Mouse (Mus musculus): ENCODE measurements around the gene Vasn. TPM values are rescaled to one million over a fixed set of nuclear protein-coding genes. Genes with fewer than 3 reads are reported as not detected.
A peak's percentile ranks its signal among the peaks of the same experiment; 100 is the strongest.

Gene Vasn
- total and polyA plus RNA-seq, 2 experiments from 2014 or later, result 3.6 to 5.5 TPM

DNA sequence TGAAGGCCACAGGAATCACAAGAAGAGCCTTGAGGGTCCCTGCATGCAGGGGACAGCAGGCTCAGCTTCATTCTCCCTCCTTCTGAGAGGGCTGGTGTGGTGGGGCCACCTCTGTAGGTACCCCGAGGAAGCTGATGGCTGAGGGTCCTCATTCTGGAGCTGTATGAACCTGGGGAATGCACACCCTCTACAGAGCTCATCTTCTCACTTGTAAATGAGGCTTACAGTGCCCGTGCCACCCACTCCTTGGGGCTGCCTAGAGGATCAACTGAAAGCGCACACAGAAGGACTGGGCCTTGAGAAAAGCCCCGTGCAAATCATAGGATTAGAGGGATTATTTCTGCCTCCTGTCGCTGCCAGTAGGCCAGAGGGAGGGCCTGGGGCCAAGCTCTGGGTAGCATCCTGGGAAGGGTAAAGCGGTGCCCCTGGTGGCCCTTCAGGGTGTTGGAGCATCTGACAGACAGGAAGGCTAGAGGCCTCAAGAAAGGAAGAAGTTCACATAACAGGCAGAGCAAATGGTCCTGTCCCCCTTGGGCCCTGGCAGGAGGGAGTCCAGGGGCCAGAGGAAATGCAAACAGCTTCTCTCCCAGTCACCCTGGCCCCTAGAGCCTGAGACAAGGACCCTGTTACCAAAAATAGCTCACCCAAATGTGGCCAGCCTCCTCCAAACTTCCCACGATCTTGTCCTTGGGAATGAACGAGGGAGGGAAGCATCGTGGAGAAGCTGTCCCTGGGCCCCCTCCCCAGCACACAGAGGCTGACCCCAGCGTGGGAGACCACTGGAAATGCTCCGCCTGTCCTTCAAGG, 16.2 kb downstream of the Vasn start:
- no peak overlapping the region for H3K27ac ChIP-seq (ENCODE audit: low read depth, low read length)

DNA sequence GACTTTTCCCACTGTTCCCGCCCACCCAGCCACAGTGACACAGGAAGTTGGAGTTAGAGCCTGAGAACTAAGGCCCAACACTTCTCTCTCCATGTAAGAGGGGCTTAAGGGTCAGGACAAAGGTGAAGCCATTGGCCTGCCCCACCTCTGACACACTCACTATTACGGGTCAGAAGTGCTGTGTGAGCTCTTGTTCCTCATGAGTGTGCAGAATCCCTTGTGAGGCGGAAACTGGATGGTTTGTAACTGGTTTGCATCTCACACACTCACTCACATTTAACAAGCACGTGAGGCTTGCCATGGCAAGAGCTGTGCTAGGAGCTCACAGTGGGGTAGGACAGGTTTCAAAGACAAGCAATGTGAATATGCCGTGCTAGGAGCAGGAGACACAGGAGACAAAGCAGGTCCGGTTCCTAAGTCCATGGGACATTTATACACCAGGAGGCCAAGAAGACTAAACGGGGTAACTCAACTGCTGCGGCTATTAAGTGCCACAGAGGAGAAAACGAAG, 16.9 kb downstream of the Vasn start:
- no peak for TF ChIP-seq CTCF (IDR thresholded peaks at IDR 0.05; ENCODE audit: low read depth)
- ATAC-seq (no peak), DNase-seq (no peak)
- Histone ChIP-seq H3K4me1 (ENCODE audit: insufficient read depth) (no peaks in the 10 kb centered on the region), H3K4me2 (ENCODE audit: low read depth) (no peak overlapping the region), H3K9ac (no peak overlapping the region), H3K36me3 (ENCODE audit: insufficient read depth) (peaks cover 32% of the 10 kb centered on the region), H3K27ac (ENCODE audit: low read depth, low read length) (no peak overlapping the region), H3K9me3 (ENCODE audit: low read length) (no peaks in the 10 kb centered on the region), H3K4me3 (ENCODE audit: low read depth, low read length) (no peak overlapping the region), H3K27me3 (ENCODE audit: insufficient read depth, low read length) (no peaks in the 10 kb centered on the region)
- WGBS, result 57% methylated on average over 9 of the region's 9 CpGs

More for the DNA sequence above, 16.2 kb downstream of the Vasn start:
- Histone ChIP-seq H3K36me3 (ENCODE audit: insufficient read depth) (peaks cover 29% of the 10 kb centered on the region), H3K9ac (no peak overlapping the region), H3K4me1 (ENCODE audit: insufficient read depth) (no peaks in the 10 kb centered on the region), H3K27me3 (ENCODE audit: insufficient read depth, low read length) (no peaks in the 10 kb centered on the region), H3K4me3 (ENCODE audit: low read depth, low read length) (no peak overlapping the region), H3K9me3 (ENCODE audit: low read length) (no peaks in the 10 kb centered on the region), H3K4me2 (ENCODE audit: low read depth) (no peak overlapping the region)
- TF ChIP-seq CTCF (IDR thresholded peaks at IDR 0.05; ENCODE audit: low read depth), result no peak; the same call in 1 of the 2 replicates
- DNase-seq, result no peak
- peak; percentile 48; the same call in 1 of the 2 replicates for ATAC-seq
- 37% methylated on average over 11 of the region's 11 CpGs for WGBS

DNA sequence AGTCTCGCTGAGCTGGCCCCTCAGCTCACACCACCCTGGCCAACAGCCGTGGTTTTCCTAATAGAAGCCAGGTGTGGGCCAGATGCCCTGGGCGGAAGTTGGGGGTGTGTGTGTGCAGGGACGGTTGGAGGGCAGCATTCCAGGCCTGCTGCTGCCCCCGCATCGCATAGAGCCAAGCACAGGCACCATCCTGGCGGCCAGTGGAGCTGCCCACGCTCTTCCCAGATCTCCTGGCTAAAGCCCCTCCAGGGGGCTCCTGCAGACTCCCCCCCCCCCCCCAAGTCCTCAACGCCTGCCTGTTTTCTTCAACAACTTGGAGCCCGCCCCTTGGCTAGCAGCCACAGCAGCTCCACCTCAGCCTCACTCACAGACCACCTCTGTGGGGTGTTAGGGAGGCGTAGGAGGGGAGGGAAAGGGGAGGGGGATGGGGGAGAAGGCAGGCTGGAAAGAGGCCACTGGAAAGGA, 19.1 kb downstream of the Vasn start:
- TF ChIP-seq CTCF (IDR thresholded peaks at IDR 0.05; ENCODE audit: low read depth), result no peak
- Histone ChIP-seq H3K9me3 (ENCODE audit: low read length) (no peaks in the 10 kb centered on the region), H3K4me3 (ENCODE audit: low read depth, low read length) (no peak overlapping the region), H3K9ac (no peak overlapping the region), H3K27me3 (ENCODE audit: insufficient read depth, low read length) (no peaks in the 10 kb centered on the region), H3K27ac (ENCODE audit: low read depth, low read length) (no peak overlapping the region; the same call in 1 of the 2 replicates), H3K36me3 (ENCODE audit: insufficient read depth) (peaks cover 28% of the 10 kb centered on the region), H3K4me1 (ENCODE audit: insufficient read depth) (no peaks in the 10 kb centered on the region), H3K4me2 (ENCODE audit: low read depth) (no peak overlapping the region)
- DNase-seq (no peak), ATAC-seq (peak; percentile 47; the same call in 1 of the 2 replicates)
- 14% methylated on average over 11 of the region's 11 CpGs for WGBS

DNA sequence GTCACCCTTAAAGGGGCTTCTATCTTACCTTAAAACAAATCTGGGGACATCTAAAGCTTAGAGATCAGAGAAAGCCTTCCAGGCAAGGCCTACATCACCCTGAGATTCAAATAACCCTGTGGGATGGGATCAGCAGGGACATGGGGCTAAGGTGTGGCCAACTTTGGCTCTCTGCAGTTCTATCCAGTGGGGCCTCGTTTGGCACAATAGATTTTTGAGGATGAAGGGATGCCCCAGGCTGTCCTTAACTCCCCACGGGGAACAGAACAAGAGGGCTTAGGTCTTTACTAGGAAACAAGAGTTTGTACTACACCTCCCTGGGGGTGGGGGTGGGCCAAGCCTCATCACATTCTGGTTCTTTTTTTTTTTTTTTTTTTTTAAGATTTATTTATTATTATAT, 19.6 kb downstream of the Vasn start:
- WGBS, result 20% methylated on average over 2 of the region's 2 CpGs
- Histone ChIP-seq H3K27me3 (ENCODE audit: insufficient read depth, low read length) (no peaks in the 10 kb centered on the region), H3K27ac (ENCODE audit: low read depth, low read length) (no peak overlapping the region), H3K4me3 (ENCODE audit: low read depth, low read length) (no peak overlapping the region), H3K4me1 (ENCODE audit: insufficient read depth) (no peaks in the 10 kb centered on the region), H3K9ac (no peak overlapping the region), H3K4me2 (ENCODE audit: low read depth) (no peak overlapping the region), H3K36me3 (ENCODE audit: insufficient read depth) (peaks cover 23% of the 10 kb centered on the region), H3K9me3 (ENCODE audit: low read length) (no peaks in the 10 kb centered on the region)
- TF ChIP-seq CTCF (IDR thresholded peaks at IDR 0.05; ENCODE audit: low read depth), result no peak
- DNase-seq (no peak), ATAC-seq (no peak)

DNA sequence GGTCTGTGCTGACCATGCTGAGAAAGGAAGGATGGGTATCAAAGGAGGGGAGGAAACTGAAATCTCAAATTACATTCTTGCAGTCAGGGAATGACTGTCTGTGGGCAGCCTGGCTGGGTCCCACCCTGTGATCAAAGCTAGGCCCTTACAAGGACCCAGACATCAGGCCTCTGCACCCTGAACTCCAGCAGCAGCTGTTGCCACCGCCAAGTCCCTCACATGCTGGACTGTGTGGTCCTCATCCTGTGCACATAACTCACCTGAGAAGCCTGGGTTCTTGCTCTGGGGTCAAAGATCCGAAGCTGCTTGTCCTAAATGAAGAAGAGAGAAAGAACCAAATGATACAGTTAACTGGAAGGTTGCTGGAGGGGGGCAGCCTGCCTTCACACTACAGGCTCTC, 21.9 kb downstream of the Vasn start:
- Histone ChIP-seq H3K27me3 (ENCODE audit: insufficient read depth, low read length) (no peaks in the 10 kb centered on the region), H3K9ac (no peak overlapping the region), H3K36me3 (ENCODE audit: insufficient read depth) (peaks cover 20% of the 10 kb centered on the region), H3K4me1 (ENCODE audit: insufficient read depth) (no peaks in the 10 kb centered on the region), H3K27ac (ENCODE audit: low read depth, low read length) (no peak overlapping the region), H3K9me3 (ENCODE audit: low read length) (no peaks in the 10 kb centered on the region), H3K4me3 (ENCODE audit: low read depth, low read length) (no peak overlapping the region), H3K4me2 (ENCODE audit: low read depth) (no peak overlapping the region)
- TF ChIP-seq CTCF (IDR thresholded peaks at IDR 0.05; ENCODE audit: low read depth), result no peak
- WGBS, result 75% methylated on average over 2 of the region's 2 CpGs
- ATAC-seq (no peak), DNase-seq (no peak)

DNA sequence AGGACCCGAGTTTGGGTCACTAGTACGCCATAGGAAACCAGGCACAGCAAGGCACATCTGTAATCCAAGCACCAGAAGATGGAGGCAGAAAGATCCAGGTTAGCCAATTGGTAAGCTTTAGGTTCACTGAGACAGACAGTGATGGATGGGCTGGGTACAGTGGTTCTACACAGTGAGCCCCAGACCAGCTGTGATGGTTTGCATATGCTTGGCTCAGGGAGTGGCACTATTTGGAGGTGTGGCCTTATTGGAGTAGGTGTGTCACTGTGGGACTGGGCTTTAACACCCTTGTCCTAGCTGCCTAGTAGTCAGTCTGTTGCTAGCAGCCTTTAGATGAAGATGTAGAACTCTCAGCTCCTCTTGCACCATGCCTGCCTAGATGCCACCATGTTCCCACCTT, 24.1 kb downstream of the Vasn start:
- H3K27ac ChIP-seq (ENCODE audit: low read depth, low read length), result no peak overlapping the region
- H3K4me1 ChIP-seq (ENCODE audit: insufficient read depth), result no peaks in the 10 kb centered on the region
- no peak for DNase-seq
- H3K4me2 ChIP-seq (ENCODE audit: low read depth), result no peak overlapping the region
- peaks cover 24% of the 10 kb centered on the region for H3K36me3 ChIP-seq (ENCODE audit: insufficient read depth)
- ATAC-seq, result no peak
- no peak overlapping the region for H3K9ac ChIP-seq
- H3K4me3 ChIP-seq (ENCODE audit: low read depth, low read length), result no peak overlapping the region
- no peaks in the 10 kb centered on the region for H3K9me3 ChIP-seq (ENCODE audit: low read length)
- no peaks in the 10 kb centered on the region for H3K27me3 ChIP-seq (ENCODE audit: insufficient read depth, low read length)
- no peak for TF ChIP-seq CTCF (IDR thresholded peaks at IDR 0.05; ENCODE audit: low read depth)
- WGBS, result 76% methylated on average over 2 of the region's 2 CpGs

DNA sequence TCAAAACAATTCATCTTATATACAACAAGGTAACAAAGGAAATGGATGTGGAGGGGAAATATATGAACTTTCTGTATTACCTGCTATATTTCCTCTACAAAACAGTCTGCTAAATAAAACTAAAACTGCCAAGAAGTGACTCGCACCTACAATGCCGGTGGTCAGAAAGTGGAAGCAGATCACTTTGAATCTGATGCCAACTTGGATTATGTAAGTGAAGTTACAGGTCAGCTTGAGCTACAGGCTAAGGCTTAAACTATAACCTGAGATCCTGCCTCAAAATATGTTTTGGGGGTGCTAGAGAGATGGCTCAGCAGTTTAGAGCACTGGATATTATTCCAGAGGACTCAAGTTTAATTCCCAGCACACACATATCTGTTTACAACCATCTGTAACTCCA, 26.0 kb downstream of the Vasn start:
- no peak for TF ChIP-seq CTCF (IDR thresholded peaks at IDR 0.05; ENCODE audit: low read depth)
- DNase-seq, result no peak
- no peak overlapping the region for H3K4me2 ChIP-seq (ENCODE audit: low read depth)

More for the DNA sequence above, 26.0 kb downstream of the Vasn start:
- 89% methylated on average over 2 of the region's 2 CpGs for WGBS
- Histone ChIP-seq H3K4me3 (ENCODE audit: low read depth, low read length) (no peak overlapping the region), H3K9me3 (ENCODE audit: low read length) (no peaks in the 10 kb centered on the region), H3K36me3 (ENCODE audit: insufficient read depth) (peaks cover 34% of the 10 kb centered on the region), H3K9ac (no peak overlapping the region), H3K27ac (ENCODE audit: low read depth, low read length) (no peak overlapping the region), H3K4me1 (ENCODE audit: insufficient read depth) (no peaks in the 10 kb centered on the region), H3K27me3 (ENCODE audit: insufficient read depth, low read length) (no peaks in the 10 kb centered on the region)
- ATAC-seq, result no peak
